Mouse (Mus musculus) neural tube, embryonic 14.5 days (tissue): ENCODE results near the gene Babam2. TPM values are rescaled to one million over a fixed set of nuclear protein-coding genes. Genes with fewer than 3 reads are reported as not detected.
A peak's percentile ranks its signal among the peaks of the same experiment; 100 is the strongest.

Source experiments
- ATAC-seq: fragments of 200-750 bp; cut with Nextera tagmentation; 2 replicates; pipeline ENCODE4 v1.8.0; 2017; ENCODE audit warnings: low read depth, mild to moderate bottlenecking, moderate TSS enrichment, moderate library complexity
- H3K27ac ChIP-seq: fragments of 300-500 bp; sonication (generic); 2 replicates; pipeline ENCODE4 v1.5.1; 2014; ENCODE audit warnings: low read depth, mild to moderate bottlenecking, control low read depth, low read length, moderate library complexity, mixed read lengths
- H3K27me3 ChIP-seq: fragments of 300-500 bp; sonication (generic); 2 replicates; pipeline ENCODE4 v1.6.1; 2014; ENCODE audit warnings: low read length; ENCODE audit not compliant: control insufficient read depth, insufficient read depth
- H3K36me3 ChIP-seq: fragments of 300-500 bp; sonication (generic); 2 replicates; pipeline ENCODE4 v1.6.1; 2014; ENCODE audit warnings: low read length, mixed read lengths; ENCODE audit not compliant: control insufficient read depth, insufficient read depth
- H3K4me1 ChIP-seq: fragments of 300-500 bp; sonication (generic); 2 replicates; pipeline ENCODE4 v1.6.1; 2014; ENCODE audit warnings: low read length; ENCODE audit not compliant: control insufficient read depth, insufficient read depth
- H3K4me2 ChIP-seq: fragments of 300-500 bp; sonication (generic); 2 replicates; pipeline ENCODE4 v1.6.1; 2014; ENCODE audit warnings: mild to moderate bottlenecking, low read depth, low read length, control low read depth
- H3K4me3 ChIP-seq: fragments of 300-500 bp; sonication (generic); 2 replicates; pipeline ENCODE4 v1.5.1; 2014; ENCODE audit warnings: low read depth, low read length, control low read depth, mixed read lengths
- H3K9ac ChIP-seq: fragments of 300-500 bp; sonication (generic); replicated peaks from 2 replicates; pipeline ENCODE4 v1.6.1; 2014; ENCODE audit warnings: low read depth, mild to moderate bottlenecking, control low read depth, low read length, mixed read lengths
- H3K9me3 ChIP-seq: fragments of 300-500 bp; sonication (generic); 2 replicates; pipeline ENCODE4 v1.6.1; 2016; ENCODE audit warnings: low read length; ENCODE audit not compliant: control insufficient read depth
- WGBS: fragments of 180-500 bp; shearing (Covaris S2); extraction: QIAGEN DNeasy Blood & Tissue Kit; methylation state at CpG from one replicate; pipeline ENCODE4 v1.1.7; 2014; 5-methylcytosine and 5-hydroxymethylcytosine counted together
- polyA plus RNA-seq: library from polyadenylated mRNA; unstranded; fragments of >200 nt; fragmentation: Nextera tagmentation; extraction: Ambion mirVana; gene quantifications from 2 replicates; pipeline ENCODE4 v1.2.1, GENCODE M21; 2014

The Babam2 gene
- 37.9 and 43.5 TPM in 2 replicates for polyA plus RNA-seq

DNA sequence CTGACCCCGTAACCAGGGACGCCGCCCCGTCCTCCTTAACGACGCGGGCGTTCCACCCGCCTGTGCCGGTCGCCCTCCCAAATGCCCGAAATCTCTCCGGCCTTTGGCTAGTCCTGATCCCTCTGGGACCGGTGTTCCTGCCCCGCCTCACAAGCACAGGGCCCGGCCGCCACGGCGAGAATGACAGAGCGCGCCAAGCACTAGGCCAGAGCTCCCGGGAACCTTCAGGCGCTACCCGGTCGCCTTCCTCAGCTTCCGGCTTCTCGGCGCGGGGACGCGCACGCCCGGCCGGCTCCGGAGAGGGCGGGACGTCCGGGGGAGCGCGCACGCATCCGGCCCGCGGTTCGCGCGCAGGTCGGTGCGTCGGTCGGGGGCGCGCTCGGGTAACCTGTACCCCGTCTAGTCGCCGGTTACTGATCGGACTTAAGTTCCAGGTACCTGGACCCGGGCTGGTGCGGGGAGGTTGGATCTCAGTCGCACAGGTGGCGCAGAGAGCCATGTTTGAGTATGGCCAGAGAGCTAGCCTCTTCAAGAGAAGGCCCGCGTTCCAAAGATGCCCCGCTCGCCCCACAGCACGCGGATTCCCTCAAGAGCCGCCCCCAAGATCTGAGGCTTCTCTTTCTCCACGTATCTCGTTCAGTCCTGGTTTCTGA lies at the start of gene Babam2:
TSS of gene Babam2 (plus strand) at position 41 of the 653 bp plus-strand sequence.
- peak; percentile 95 for ATAC-seq
- H3K36me3 ChIP-seq = no peaks in the 10 kb centered on the region
- H3K27me3 ChIP-seq = no peaks in the 10 kb centered on the region
- peak within 1 kb of the TSS; percentile 80 for H3K4me3 ChIP-seq
- under 1% methylated on average over 68 of the region's 71 CpGs for WGBS
- peaks cover 5% of the 10 kb centered on the region; the same call in 1 of the 2 replicates for H3K4me1 ChIP-seq
- H3K27ac ChIP-seq = peak within 1 kb of the TSS; percentile 96
- peak within 1 kb of the TSS; percentile 90 for H3K4me2 ChIP-seq
- H3K9me3 ChIP-seq = no peaks in the 10 kb centered on the region
- H3K9ac ChIP-seq = peak within 1 kb of the TSS; percentile 84

DNA sequence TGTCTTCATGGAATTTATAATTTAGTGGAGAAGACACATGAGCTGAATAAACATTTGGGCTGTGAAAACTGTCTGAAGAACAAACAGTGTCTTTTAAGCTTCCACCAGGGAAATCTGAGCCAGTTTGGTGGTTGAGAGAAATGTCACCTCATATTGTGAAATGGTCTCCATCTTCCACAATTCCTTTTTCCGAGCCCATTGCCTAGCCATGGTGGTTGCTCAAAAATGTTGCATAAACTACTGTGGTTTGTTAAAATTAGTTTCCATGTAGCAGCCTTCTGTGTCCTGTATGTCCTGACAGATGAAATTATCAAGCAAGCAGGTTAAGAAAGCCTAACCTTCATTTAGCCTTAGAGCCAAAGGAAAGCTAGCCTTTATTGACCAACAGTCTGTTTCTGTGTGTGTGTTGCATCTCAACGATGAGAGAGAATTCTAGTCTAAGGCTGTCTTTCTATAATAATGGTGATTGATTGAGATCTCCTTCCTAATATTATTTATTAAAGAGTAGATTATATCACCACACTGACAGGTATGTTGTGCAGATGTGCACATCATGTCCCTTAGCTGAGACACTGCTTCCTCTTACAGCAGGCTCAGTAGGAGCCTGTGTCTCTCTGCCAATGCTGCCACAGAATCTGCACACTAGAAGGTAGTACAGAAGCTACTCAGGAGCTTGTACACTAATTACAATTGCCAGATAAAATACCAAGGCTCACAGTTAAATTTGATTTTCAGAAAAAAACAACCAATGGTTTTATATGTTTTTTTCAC lies 46.8 kb upstream of the Babam2 start:
- H3K27ac ChIP-seq = no peak overlapping the region
- H3K4me1 ChIP-seq = no peaks in the 10 kb centered on the region
- H3K9me3 ChIP-seq = no peaks in the 10 kb centered on the region
- no peak for ATAC-seq
- no peaks in the 10 kb centered on the region for H3K36me3 ChIP-seq
- H3K27me3 ChIP-seq = no peaks in the 10 kb centered on the region
- WGBS = 91% methylated on average over 2 of the region's 2 CpGs
- no peak overlapping the region for H3K4me3 ChIP-seq
- no peak overlapping the region for H3K4me2 ChIP-seq
- H3K9ac ChIP-seq = no peak overlapping the region

DNA sequence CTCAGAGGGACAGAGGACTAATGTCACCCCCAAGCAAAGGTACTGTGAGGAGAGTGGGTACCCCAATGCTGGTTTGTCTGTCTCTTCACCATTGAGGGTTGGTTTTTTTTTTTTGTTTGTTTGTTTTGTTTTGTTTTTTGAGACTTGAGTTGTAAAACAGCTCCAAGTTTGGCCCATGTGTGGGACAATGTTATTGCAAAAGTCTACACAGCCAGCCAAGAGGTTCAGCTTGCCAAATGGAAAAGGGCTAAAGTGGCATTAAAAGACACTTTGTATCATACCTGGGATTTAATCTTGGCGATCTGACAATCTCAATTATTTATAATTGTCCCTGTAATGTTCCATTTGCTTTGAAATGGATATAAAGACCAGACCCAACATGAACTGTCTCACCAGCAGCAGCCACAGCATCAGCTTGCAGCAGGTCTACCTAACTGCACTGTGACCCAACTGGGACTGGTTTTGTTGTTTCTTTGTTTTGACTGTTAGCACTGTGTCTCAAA lies 41.7 kb upstream of the Babam2 start:
- H3K27ac ChIP-seq = no peak overlapping the region
- no peak overlapping the region for H3K4me3 ChIP-seq
- H3K4me1 ChIP-seq = no peaks in the 10 kb centered on the region
- no peak overlapping the region for H3K4me2 ChIP-seq
- H3K27me3 ChIP-seq = no peaks in the 10 kb centered on the region
- no peaks in the 10 kb centered on the region for H3K9me3 ChIP-seq
- no peak overlapping the region for H3K9ac ChIP-seq
- WGBS = 97% methylated on average over 1 of the region's 1 CpGs
- H3K36me3 ChIP-seq = no peaks in the 10 kb centered on the region
- no peak for ATAC-seq

- no peaks in the 10 kb centered on the region for H3K4me1 ChIP-seq
- H3K27me3 ChIP-seq = no peaks in the 10 kb centered on the region
- H3K9me3 ChIP-seq = no peaks in the 10 kb centered on the region
- no peak overlapping the region for H3K27ac ChIP-seq
- H3K4me3 ChIP-seq = no peak overlapping the region
- H3K36me3 ChIP-seq = no peaks in the 10 kb centered on the region
- H3K4me2 ChIP-seq = no peak overlapping the region
- H3K9ac ChIP-seq = no peak overlapping the region
- 19% methylated on average over 1 of the region's 1 CpGs for WGBS
- ATAC-seq = no peak
Observed at GRCm38 (mm10) chr5:31666176-31666575, 31.3 kb upstream of the Babam2 start.

DNA sequence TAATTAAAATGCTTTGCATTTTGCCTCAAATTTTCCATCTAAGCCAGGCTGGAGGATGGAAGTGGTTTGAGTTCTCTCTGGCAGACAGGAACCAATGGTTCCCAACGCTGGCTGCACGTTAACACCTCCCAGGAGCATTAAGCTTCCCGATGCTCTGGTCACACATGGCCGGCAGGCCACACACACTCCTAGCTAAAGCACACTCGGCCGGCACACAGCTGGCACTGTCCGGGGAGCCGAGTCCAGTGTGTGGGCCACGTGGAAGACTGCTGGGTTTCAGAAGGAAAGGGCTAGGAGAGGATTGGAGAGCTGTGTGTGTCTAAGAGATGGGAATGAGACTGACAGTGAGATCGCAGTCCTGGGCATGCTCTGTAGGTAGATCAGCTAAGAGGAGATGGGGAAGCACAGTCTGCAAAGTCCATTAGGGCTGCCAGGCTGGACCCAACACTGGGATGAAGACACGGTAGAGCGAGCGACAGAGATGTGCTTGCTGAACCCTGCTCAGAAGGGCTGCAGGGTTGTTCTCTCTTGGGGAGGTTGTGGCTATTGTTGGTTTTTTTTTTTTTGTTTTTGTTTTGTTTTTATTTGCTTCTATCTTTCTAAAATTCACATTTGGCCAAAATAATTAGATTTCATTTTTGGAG lies 29.0 kb upstream of the Babam2 start:
- H3K27ac ChIP-seq = no peak overlapping the region
- no peaks in the 10 kb centered on the region for H3K27me3 ChIP-seq
- H3K36me3 ChIP-seq = no peaks in the 10 kb centered on the region
- whole genome bisulfite sequencing = 77% methylated on average over 13 of the region's 13 CpGs
- H3K4me1 ChIP-seq = no peaks in the 10 kb centered on the region
- no peak overlapping the region for H3K4me3 ChIP-seq
- no peak overlapping the region for H3K9ac ChIP-seq
- no peaks in the 10 kb centered on the region for H3K9me3 ChIP-seq
- H3K4me2 ChIP-seq = no peak overlapping the region
- ATAC-seq = no peak

DNA sequence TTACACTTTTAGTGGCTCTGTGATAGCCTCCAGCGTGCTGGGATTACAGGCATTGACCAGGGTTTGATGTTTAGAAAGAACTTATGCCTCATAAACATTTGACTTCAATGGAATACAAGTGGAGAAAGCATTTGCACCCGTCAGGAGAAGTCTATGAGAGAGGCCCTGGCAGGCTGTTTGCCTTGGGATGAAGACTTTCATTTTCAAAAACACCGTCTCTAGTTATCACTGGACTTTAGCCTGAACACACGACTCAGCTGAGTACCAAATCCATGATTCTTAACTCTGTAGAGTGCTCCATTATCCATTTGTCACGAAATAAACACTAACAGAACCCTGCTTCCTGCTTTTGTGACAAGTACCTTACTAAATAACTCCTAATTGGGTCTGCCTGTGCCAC lies 27.5 kb upstream of the Babam2 start:
- ATAC-seq = no peak
- H3K27ac ChIP-seq = no peak overlapping the region
- no peaks in the 10 kb centered on the region for H3K36me3 ChIP-seq
- no peaks in the 10 kb centered on the region for H3K9me3 ChIP-seq
- H3K4me2 ChIP-seq = no peak overlapping the region
- no peak overlapping the region for H3K4me3 ChIP-seq
- H3K9ac ChIP-seq = no peak overlapping the region
- 77% methylated on average over 5 of the region's 5 CpGs for WGBS
- no peaks in the 10 kb centered on the region for H3K4me1 ChIP-seq
- no peaks in the 10 kb centered on the region for H3K27me3 ChIP-seq

GRCm38 (mm10) chr5:31671137-31671536 lies 26.3 kb upstream of the Babam2 start:
- no peak for ATAC-seq
- Histone ChIP-seq H3K36me3 (no peaks in the 10 kb centered on the region), H3K4me3 (no peak overlapping the region), H3K9me3 (no peaks in the 10 kb centered on the region), H3K4me2 (no peak overlapping the region), H3K9ac (no peak overlapping the region), H3K4me1 (no peaks in the 10 kb centered on the region), H3K27me3 (no peaks in the 10 kb centered on the region), H3K27ac (no peak overlapping the region)
- 70% methylated on average over 2 of the region's 2 CpGs for WGBS

DNA sequence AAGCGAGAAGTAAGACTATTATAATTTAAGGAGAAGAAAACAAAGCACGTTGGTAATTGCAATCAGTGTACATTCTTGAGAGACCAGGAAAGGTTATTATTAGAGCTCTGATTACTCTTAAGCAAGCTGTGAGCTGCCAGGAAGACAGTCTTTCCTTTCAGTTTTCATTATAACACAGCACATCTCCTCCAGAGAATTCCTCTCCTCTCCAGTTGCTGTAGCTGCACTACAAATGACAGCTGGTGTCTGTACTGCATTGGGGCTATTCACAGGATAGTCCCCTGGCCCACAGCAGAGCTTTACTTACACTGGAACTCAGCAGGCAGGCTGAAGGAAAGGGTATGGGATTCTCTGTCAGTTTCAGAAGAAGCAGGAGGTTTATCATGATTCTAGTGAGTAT lies 24.1 kb upstream of the Babam2 start:
- H3K4me3 ChIP-seq = no peak overlapping the region
- H3K9ac ChIP-seq = no peak overlapping the region
- H3K4me1 ChIP-seq = no peaks in the 10 kb centered on the region
- H3K27ac ChIP-seq = no peak overlapping the region
- no peaks in the 10 kb centered on the region for H3K9me3 ChIP-seq
- no peaks in the 10 kb centered on the region for H3K27me3 ChIP-seq
- WGBS = 82% methylated on average over 2 of the region's 2 CpGs
- H3K4me2 ChIP-seq = no peak overlapping the region
- ATAC-seq = no peak
- no peaks in the 10 kb centered on the region for H3K36me3 ChIP-seq

- no peak overlapping the region for H3K9ac ChIP-seq
- H3K36me3 ChIP-seq = no peaks in the 10 kb centered on the region
- H3K4me2 ChIP-seq = no peak overlapping the region
- 36% methylated on average over 1 of the region's 1 CpGs for WGBS
- H3K27ac ChIP-seq = no peak overlapping the region
- no peaks in the 10 kb centered on the region for H3K27me3 ChIP-seq
- no peaks in the 10 kb centered on the region for H3K9me3 ChIP-seq
- ATAC-seq = no peak
- H3K4me1 ChIP-seq = no peaks in the 10 kb centered on the region
- H3K4me3 ChIP-seq = no peak overlapping the region
Observed at GRCm38 (mm10) chr5:31678000-31678399, 19.5 kb upstream of the Babam2 start.
